Mouse (Mus musculus) forebrain, embryonic 12.5 days (tissue): ENCODE measurements around the gene Scyl3. TPM values are rescaled to one million over a fixed set of nuclear protein-coding genes. Genes with fewer than 3 reads are reported as not detected.

Source experiments
- ATAC-seq: fragments of 200-750 bp; cut with Nextera tagmentation; 2 replicates; pipeline ENCODE4 v1.8.0; 2017; ENCODE audit warnings: moderate TSS enrichment; ENCODE audit not compliant: low FRiP score
- H3K27ac ChIP-seq: fragments of 300-500 bp; sonication (generic); 2 replicates; pipeline ENCODE4 v1.5.1; 2016; ENCODE audit warnings: mild to moderate bottlenecking
- H3K27me3 ChIP-seq: fragments of 300-500 bp; sonication (generic); 2 replicates; pipeline ENCODE4 v1.6.1; 2016; ENCODE audit warnings: mild to moderate bottlenecking
- H3K36me3 ChIP-seq: fragments of 300-500 bp; sonication (generic); replicated peaks from 2 replicates; pipeline ENCODE4 v1.6.1; 2016; ENCODE audit warnings: mild to moderate bottlenecking
- H3K4me1 ChIP-seq: fragments of 300-500 bp; sonication (generic); 2 replicates; pipeline ENCODE4 v1.6.1; 2016
- H3K4me2 ChIP-seq: fragments of 300-500 bp; sonication (generic); 2 replicates; pipeline ENCODE4 v1.6.1; 2016; ENCODE audit warnings: mild to moderate bottlenecking, moderate library complexity
- H3K4me3 ChIP-seq: fragments of 300-500 bp; sonication (generic); replicated peaks from 2 replicates; pipeline ENCODE4 v1.5.1; 2016; ENCODE audit warnings: mild to moderate bottlenecking
- H3K9ac ChIP-seq: fragments of 300-500 bp; sonication (generic); 2 replicates; pipeline ENCODE4 v1.6.1; 2016; ENCODE audit warnings: mild to moderate bottlenecking
- H3K9me3 ChIP-seq: fragments of 300-500 bp; sonication (generic); 2 replicates; pipeline ENCODE4 v1.6.1; 2016
- WGBS: fragments of 180-500 bp; shearing (Covaris S2); methylation state at CpG from one replicate; pipeline ENCODE4 v1.1.7; 2016; 5-methylcytosine and 5-hydroxymethylcytosine counted together
- polyA plus RNA-seq: library from polyadenylated mRNA; unstranded; fragments of >200 nt; fragmentation: Nextera tagmentation; extraction: Ambion mirVana; gene quantifications from 2 replicates; pipeline ENCODE4 v1.2.1, GENCODE M21; 2016

Gene Scyl3
- 20.5 and 22.0 TPM in 2 replicates for polyA plus RNA-seq

GRCm38 (mm10) chr1:163928846-163929245 lies at the start of gene Scyl3:
Gene Scyl3, plus strand, starts transcription at chr1:163929100.
- H3K4me1 ChIP-seq: peaks cover 18% of the 10 kb centered on the region
- 69% methylated on average over 7 of the region's 7 CpGs for WGBS
- H3K9ac ChIP-seq: peak within 1 kb of the TSS; percentile 95
- no peaks in the 10 kb centered on the region for H3K36me3 ChIP-seq
- H3K27ac ChIP-seq: peak within 1 kb of the TSS; percentile 86
- H3K4me3 ChIP-seq: peak within 1 kb of the TSS; percentile 95
- ATAC-seq: no peak
- no peaks in the 10 kb centered on the region for H3K27me3 ChIP-seq
- H3K9me3 ChIP-seq: no peaks in the 10 kb centered on the region
- peak within 1 kb of the TSS; percentile 84 for H3K4me2 ChIP-seq

GRCm38 (mm10) chr1:163889629-163890028 lies 39.3 kb upstream of the Scyl3 start:
- no peak overlapping the region for H3K4me2 ChIP-seq
- no peaks in the 10 kb centered on the region for H3K4me1 ChIP-seq
- no peak overlapping the region for H3K9ac ChIP-seq
- ATAC-seq: no peak
- no peak overlapping the region for H3K4me3 ChIP-seq
- H3K36me3 ChIP-seq: no peaks in the 10 kb centered on the region
- no peaks in the 10 kb centered on the region for H3K9me3 ChIP-seq
- H3K27ac ChIP-seq: no peak overlapping the region
- H3K27me3 ChIP-seq: no peaks in the 10 kb centered on the region

GRCm38 (mm10) chr1:163893294-163893693 lies 35.6 kb upstream of the Scyl3 start:
- 93% methylated on average over 5 of the region's 5 CpGs for WGBS
- Histone ChIP-seq H3K9me3 (no peaks in the 10 kb centered on the region), H3K36me3 (no peaks in the 10 kb centered on the region), H3K27me3 (no peaks in the 10 kb centered on the region), H3K4me2 (no peak overlapping the region), H3K27ac (no peak overlapping the region), H3K4me3 (no peak overlapping the region), H3K9ac (no peak overlapping the region), H3K4me1 (no peaks in the 10 kb centered on the region)
- ATAC-seq: no peak

GRCm38 (mm10) chr1:163893774-163894527 lies 34.9 kb upstream of the Scyl3 start:
- no peak for ATAC-seq
- WGBS: 79% methylated on average over 11 of the region's 11 CpGs

GRCm38 (mm10) chr1:163898291-163898764 lies 30.6 kb upstream of the Scyl3 start:
- Histone ChIP-seq H3K9me3 (no peaks in the 10 kb centered on the region), H3K9ac (no peak overlapping the region), H3K27me3 (no peaks in the 10 kb centered on the region), H3K4me3 (no peak overlapping the region), H3K27ac (no peak overlapping the region), H3K4me1 (no peaks in the 10 kb centered on the region), H3K36me3 (no peaks in the 10 kb centered on the region), H3K4me2 (no peak overlapping the region)
- WGBS: 58% methylated on average over 5 of the region's 5 CpGs
- no peak for ATAC-seq

More at GRCm38 (mm10) chr1:163893774-163894527, 34.9 kb upstream of the Scyl3 start:
- Histone ChIP-seq H3K27ac (no peak overlapping the region), H3K9me3 (no peaks in the 10 kb centered on the region), H3K4me2 (no peak overlapping the region), H3K27me3 (no peaks in the 10 kb centered on the region), H3K9ac (no peak overlapping the region), H3K36me3 (no peaks in the 10 kb centered on the region), H3K4me3 (no peak overlapping the region), H3K4me1 (no peaks in the 10 kb centered on the region)

GRCm38 (mm10) chr1:163899575-163899974 lies 29.3 kb upstream of the Scyl3 start:
- WGBS: 97% methylated on average over 2 of the region's 2 CpGs
- H3K9ac ChIP-seq: no peak overlapping the region
- no peaks in the 10 kb centered on the region for H3K4me1 ChIP-seq
- H3K27me3 ChIP-seq: no peaks in the 10 kb centered on the region
- H3K27ac ChIP-seq: no peak overlapping the region
- H3K36me3 ChIP-seq: no peaks in the 10 kb centered on the region
- no peak overlapping the region for H3K4me3 ChIP-seq
- ATAC-seq: no peak
- H3K4me2 ChIP-seq: no peak overlapping the region
- no peaks in the 10 kb centered on the region for H3K9me3 ChIP-seq

GRCm38 (mm10) chr1:163900168-163900567 lies 28.7 kb upstream of the Scyl3 start:
- no peak overlapping the region for H3K27ac ChIP-seq
- H3K9me3 ChIP-seq: no peaks in the 10 kb centered on the region
- WGBS: 85% methylated on average over 2 of the region's 2 CpGs
- no peaks in the 10 kb centered on the region for H3K27me3 ChIP-seq
- no peaks in the 10 kb centered on the region for H3K4me1 ChIP-seq
- no peak overlapping the region for H3K4me3 ChIP-seq
- H3K9ac ChIP-seq: no peak overlapping the region
- no peak for ATAC-seq
- no peaks in the 10 kb centered on the region for H3K36me3 ChIP-seq
- no peak overlapping the region for H3K4me2 ChIP-seq

GRCm38 (mm10) chr1:163903411-163903810 lies 25.5 kb upstream of the Scyl3 start:
- no peak for ATAC-seq

GRCm38 (mm10) chr1:163907007-163907811 lies 21.7 kb upstream of the Scyl3 start:
- Histone ChIP-seq H3K27me3 (no peaks in the 10 kb centered on the region), H3K4me3 (no peak overlapping the region), H3K27ac (no peak overlapping the region), H3K9me3 (no peaks in the 10 kb centered on the region), H3K9ac (no peak overlapping the region), H3K36me3 (no peaks in the 10 kb centered on the region), H3K4me1 (0 out of 2 replicates have a peak, but pooled peaks cover 2% of the 10 kb centered on the region), H3K4me2 (no peak overlapping the region)
- ATAC-seq: no peak
- WGBS: 78% methylated on average over 4 of the region's 4 CpGs

More at GRCm38 (mm10) chr1:163903411-163903810, 25.5 kb upstream of the Scyl3 start:
- Histone ChIP-seq H3K27ac (no peak overlapping the region), H3K4me3 (no peak overlapping the region), H3K4me1 (0 out of 2 replicates have a peak, but pooled peaks cover under 1% of the 10 kb centered on the region), H3K36me3 (no peaks in the 10 kb centered on the region), H3K4me2 (no peak overlapping the region), H3K9me3 (no peaks in the 10 kb centered on the region), H3K27me3 (no peaks in the 10 kb centered on the region), H3K9ac (no peak overlapping the region)
- WGBS: 95% methylated on average over 3 of the region's 3 CpGs

GRCm38 (mm10) chr1:163908389-163908788 lies 20.5 kb upstream of the Scyl3 start:
- Histone ChIP-seq H3K4me2 (no peak overlapping the region), H3K4me1 (0 out of 2 replicates have a peak, but pooled peaks cover 2% of the 10 kb centered on the region), H3K9me3 (no peaks in the 10 kb centered on the region), H3K27ac (no peak overlapping the region), H3K4me3 (no peak overlapping the region), H3K9ac (no peak overlapping the region), H3K36me3 (no peaks in the 10 kb centered on the region), H3K27me3 (no peaks in the 10 kb centered on the region)
- WGBS: 50% methylated on average over 11 of the region's 11 CpGs
- ATAC-seq: no peak

- H3K4me3 ChIP-seq: no peak overlapping the region
- ATAC-seq: peak; percentile 53; the same call in 1 of the 2 replicates
- no peaks in the 10 kb centered on the region for H3K9me3 ChIP-seq
- no peaks in the 10 kb centered on the region for H3K36me3 ChIP-seq
- H3K27ac ChIP-seq: no peak overlapping the region
- no peaks in the 10 kb centered on the region for H3K27me3 ChIP-seq
- WGBS: 14% methylated on average over 2 of the region's 2 CpGs
- H3K4me2 ChIP-seq: no peak overlapping the region
- H3K4me1 ChIP-seq: 0 out of 2 replicates have a peak, but pooled peaks cover 2% of the 10 kb centered on the region
- H3K9ac ChIP-seq: no peak overlapping the region
Measured at GRCm38 (mm10) chr1:163910343-163910742, 18.6 kb upstream of the Scyl3 start.

- Histone ChIP-seq H3K36me3 (no peaks in the 10 kb centered on the region), H3K9ac (no peak overlapping the region), H3K4me1 (0 out of 2 replicates have a peak, but pooled peaks cover 2% of the 10 kb centered on the region), H3K4me3 (no peak overlapping the region), H3K4me2 (no peak overlapping the region), H3K27ac (no peak overlapping the region), H3K27me3 (no peaks in the 10 kb centered on the region), H3K9me3 (no peaks in the 10 kb centered on the region)
- ATAC-seq: no peak
- 90% methylated on average over 9 of the region's 9 CpGs for WGBS
Measured at GRCm38 (mm10) chr1:163910785-163911184, 18.1 kb upstream of the Scyl3 start.
